Mouse (Mus musculus): ENCODE results near the gene Acp1.

The Acp1 gene

DNA sequence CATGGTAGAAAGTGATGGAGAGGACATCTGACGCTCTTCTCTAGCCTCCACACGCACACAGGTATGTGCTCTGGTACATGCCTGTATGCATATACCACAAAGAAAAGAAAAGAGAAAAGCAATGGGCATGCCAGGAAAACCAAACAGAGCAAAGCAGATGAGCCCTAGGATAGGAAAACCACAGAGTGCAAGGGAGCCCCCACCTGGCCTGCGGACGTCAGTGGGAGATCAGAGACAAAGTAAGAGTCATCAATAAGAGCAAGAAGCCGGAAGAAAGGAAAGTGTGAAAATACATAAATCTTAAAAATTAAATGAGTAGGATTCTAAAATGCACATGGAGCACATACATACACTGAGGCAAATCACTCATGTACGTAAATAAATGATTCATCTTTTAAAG, 31.9 kb downstream of the Acp1 start:
- intact Hi-C loops (cut with DNase I), result no loop called here

- intact Hi-C loops (cut with DNase I), result no loop called here
These were observed 45.6 kb downstream of the Acp1 start for GRCm38 (mm10) chr12:30865781-30866180.

- intact Hi-C loops (cut with DNase I), result no loop called here
These were observed 47.0 kb downstream of the Acp1 start for GRCm38 (mm10) chr12:30864347-30864746.

GRCm38 (mm10) chr12:30856172-30856571, 55.2 kb downstream of the Acp1 start:
- intact Hi-C loops (cut with DNase I), result no loop called here

DNA sequence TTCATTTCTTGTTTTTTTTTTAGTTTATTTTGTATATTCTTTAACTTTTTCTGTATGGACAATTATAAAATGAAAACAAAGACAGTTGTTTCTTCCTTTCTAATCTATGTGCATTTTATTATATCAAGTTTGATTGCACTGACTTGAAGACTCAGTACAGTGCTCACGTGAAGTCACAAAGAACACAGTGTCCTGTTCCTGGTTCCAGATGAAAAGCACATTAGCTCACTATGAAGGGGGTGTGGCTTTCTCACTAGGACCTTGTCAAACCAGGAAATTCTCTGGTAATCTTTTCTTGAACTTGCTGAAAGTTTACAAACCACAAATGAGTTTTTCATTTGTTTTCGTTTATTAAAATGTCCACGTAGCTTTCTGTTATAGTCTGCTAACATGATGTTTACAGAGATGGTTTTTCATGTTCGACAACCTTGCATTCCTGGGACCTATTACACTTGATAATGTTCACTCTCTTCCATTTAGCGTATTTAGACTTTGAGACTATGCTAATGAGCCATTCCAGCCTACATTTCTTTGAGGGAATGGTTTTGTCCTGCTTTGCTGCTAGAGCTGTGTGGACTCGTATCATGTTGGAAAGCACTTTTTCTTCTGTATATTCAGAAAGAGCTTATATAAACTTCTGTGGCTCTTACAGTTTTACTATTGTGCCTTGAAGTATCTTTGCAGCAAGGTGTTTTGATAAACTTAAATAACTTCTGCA, 55.8 kb downstream of the Acp1 start:
- intact Hi-C loops (cut with DNase I), result no loop called here

GRCm38 (mm10) chr12:30851871-30852270, 59.5 kb downstream of the Acp1 start:
- intact Hi-C loops (cut with DNase I), result no loop called here

DNA sequence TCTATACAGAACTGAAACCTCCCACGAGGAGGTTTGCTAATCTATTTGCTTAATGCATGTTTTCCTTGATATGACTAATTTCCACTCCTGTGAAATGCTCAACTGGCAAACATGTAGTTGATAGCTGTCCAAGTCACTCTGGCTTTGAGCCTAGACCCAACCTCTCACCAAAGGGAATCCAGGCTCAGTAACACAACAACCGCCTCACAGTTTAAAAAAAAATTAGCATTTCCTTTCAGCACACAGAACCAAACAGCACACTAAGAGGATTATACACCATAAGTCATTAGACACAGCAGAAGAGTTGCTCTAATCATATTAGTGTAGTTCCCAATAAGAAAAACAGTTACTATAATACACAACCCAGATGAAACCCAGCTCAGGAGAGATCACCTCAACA, 60.5 kb downstream of the Acp1 start:
- intact Hi-C loops (cut with DNase I), result no loop called here

GRCm38 (mm10) chr12:30848521-30848920, 62.9 kb downstream of the Acp1 start:
- intact Hi-C loops (cut with DNase I), result no loop called here

Data from adrenal gland (tissue).